Mouse (Mus musculus) left cerebral cortex, adult 18-20 months (tissue): Measurements from ENCODE around the gene Hist1h2ae. TPM values are rescaled to one million over a fixed set of nuclear protein-coding genes. Genes with fewer than 3 reads are reported as not detected.

Experiments
- DNase-seq, 2 experiments: peaks; one replicate each; pipeline ENCODE4 v3.0.0; 2021 to 2022; ENCODE audit warnings: low spot score in 2 of 2, mixed read lengths in 1 of 2
- microRNA-seq, 2 experiments: library from miRNA; unstranded; fragments of <30 nt; microRNA quantifications; one replicate each; pipeline ENCODE4 v1.2.0; 2021
- total RNA-seq, 2 experiments: library from RNA; stranded (reverse); gene quantifications; 2 replicates each; pipeline ENCODE4 v1.2.3; 2021

The Hist1h2ae gene
- total RNA-seq, 2 experiments from 2014 or later = 4.3 to 7.1 TPM

- no peak for DNase-seq
Measured at GRCm38 (mm10) chr13:23525901-23526300, 45.1 kb downstream of the Hist1h2ae start.

GRCm38 (mm10) chr13:23524654-23525053 lies 46.4 kb downstream of the Hist1h2ae start:
- peak; percentile 63 to 75 for DNase-seq

- no peak for DNase-seq
Measured at GRCm38 (mm10) chr13:23523976-23524375, 47.0 kb downstream of the Hist1h2ae start.

GRCm38 (mm10) chr13:23521703-23522102 lies 49.3 kb downstream of the Hist1h2ae start:
- DNase-seq = peak; percentile 83

Small RNAs within 50 kb of the gene (microRNA-seq; reads per million reads assigned to microRNA genes)
- gene Gm44297 (0 reads per million in 2 experiments), gene Gm44359 (0 reads per million in 2 experiments), gene Gm44394 (0 reads per million in 2 experiments)

Other genes with a start within 250 kb of the Hist1h2ae start
- 10 to 100 TPM; 29.5 to 31.7 TPM for gene Zfp322a, start 202.0 kb downstream of the Hist1h2ae start, total RNA-seq
- 1 to 10 TPM; 9.0 to 9.5 TPM for gene Abt1, start 147.4 kb downstream of the Hist1h2ae start, total RNA-seq
- not detected for gene Btn1a1, start 105.3 kb downstream of the Hist1h2ae start, total RNA-seq
- gene Btn2a2, start 82.4 kb downstream of the Hist1h2ae start, total RNA-seq = 1 to 10 TPM; 1.3 to 1.9 TPM
- gene Hist1h4h, start 40.2 kb downstream of the Hist1h2ae start, total RNA-seq = 100 to 1,000 TPM; 329 to 333 TPM
- gene Hist1h2af, start 37.3 kb downstream of the Hist1h2ae start, total RNA-seq = 1 to 10 TPM; 1.5 to 3.4 TPM
- gene Hist1h3g, start 35.8 kb downstream of the Hist1h2ae start, total RNA-seq = 1 to 10 TPM; 3.1 to 3.5 TPM
- gene Hist1h2bh, start 27.8 kb downstream of the Hist1h2ae start, total RNA-seq = under 1 TPM; 0.54 to 0.67 TPM
- 10 to 100 TPM; 16.3 to 17.0 TPM for gene Hist1h3f, start 27.2 kb downstream of the Hist1h2ae start, total RNA-seq
- 100 to 1,000 TPM; 168 to 177 TPM for gene Hist1h4f, start 19.6 kb downstream of the Hist1h2ae start, total RNA-seq
- 1 to 10 TPM; 3.1 to 3.7 TPM for gene Hist1h1d, start 18.0 kb downstream of the Hist1h2ae start, total RNA-seq
- 10 to 100 TPM; 47.4 to 48.5 TPM for gene Hist1h3e, start 8.9 kb downstream of the Hist1h2ae start, total RNA-seq
- gene Hist1h2bg, start 176 bp upstream of the Hist1h2ae start, total RNA-seq = 10 to 100 TPM; 61.6 to 70.8 TPM
- 10 to 100 TPM; 14.7 to 26.1 TPM for gene Hist1h2bf, start 3.0 kb upstream of the Hist1h2ae start, total RNA-seq
- gene Hist1h2ad, start 3.2 kb upstream of the Hist1h2ae start, total RNA-seq = 10 to 100 TPM in 1 of 2 experiments, 1 to 10 TPM in 1; 6.3 to 11.0 TPM
- gene Hist1h3d, start 4.5 kb upstream of the Hist1h2ae start, total RNA-seq = 10 to 100 TPM in 1 of 2 experiments, 1 to 10 TPM in 1; 9.3 to 10.4 TPM
- 100 to 1,000 TPM; 166 to 191 TPM for gene Hist1h4d, start 10.4 kb upstream of the Hist1h2ae start, total RNA-seq
- gene Hist1h2be, start 49.9 kb upstream of the Hist1h2ae start, total RNA-seq = 1 to 10 TPM; 7.9 TPM
- gene Hist1h1e, start 51.3 kb upstream of the Hist1h2ae start, total RNA-seq = 10 to 100 TPM; 49.2 to 54.0 TPM
- gene Hist1h2ac, start 112.7 kb upstream of the Hist1h2ae start, total RNA-seq = 1 to 10 TPM; 2.4 to 2.5 TPM
- 10 to 100 TPM; 29.7 to 32.4 TPM for gene Hist1h2bc, start 113.0 kb upstream of the Hist1h2ae start, total RNA-seq
- not detected for gene Hist1h1t, start 124.6 kb upstream of the Hist1h2ae start, total RNA-seq
- 100 to 1,000 TPM; 114 to 117 TPM for gene Hist1h4c, start 127.2 kb upstream of the Hist1h2ae start, total RNA-seq
- 1 to 10 TPM; 3.4 to 3.9 TPM for gene Hfe, start 139.6 kb upstream of the Hist1h2ae start, total RNA-seq
- 10 to 100 TPM; 55.8 to 61.1 TPM for gene Hist1h1c, start 167.6 kb upstream of the Hist1h2ae start, total RNA-seq
- not detected for gene Hist1h3c, start 174.4 kb upstream of the Hist1h2ae start, total RNA-seq
- 10 to 100 TPM; 17.8 to 19.6 TPM for gene Hist1h2bb, start 175.5 kb upstream of the Hist1h2ae start, total RNA-seq
- gene Hist1h2ab, start 179.9 kb upstream of the Hist1h2ae start, total RNA-seq = 10 to 100 TPM; 17.2 to 22.5 TPM
- 1 to 10 TPM; 4.3 to 9.9 TPM for gene Hist1h3b, start 181.0 kb upstream of the Hist1h2ae start, total RNA-seq
- 10 to 100 TPM; 92.6 to 94.4 TPM for gene Hist1h4b, start 185.8 kb upstream of the Hist1h2ae start, total RNA-seq
- 10 to 100 TPM; 64.4 to 74.0 TPM for gene Hist1h4a, start 190.0 kb upstream of the Hist1h2ae start, total RNA-seq
- 10 to 100 TPM; 42.3 to 45.0 TPM for gene Hist1h3a, start 191.2 kb upstream of the Hist1h2ae start, total RNA-seq
- gene Hist1h1a, start 192.4 kb upstream of the Hist1h2ae start, total RNA-seq = 10 to 100 TPM; 24.9 to 25.2 TPM
- gene Trim38, start 198.7 kb upstream of the Hist1h2ae start, total RNA-seq = not detected
- gene Slc17a2, start 235.8 kb upstream of the Hist1h2ae start, total RNA-seq = not detected